Mouse (Mus musculus): ENCODE measurements around the gene Fam20a. TPM values are rescaled to one million over a fixed set of nuclear protein-coding genes. Genes with fewer than 3 reads are reported as not detected.

Gene Fam20a
- polyA plus RNA-seq, 1 experiment from 2014 or later, result 1.3 TPM

GRCm38 (mm10) chr11:109692737-109693136 lies 29.3 kb downstream of the Fam20a start:
- Histone ChIP-seq H3K27me3 (ENCODE audit: control insufficient read depth, insufficient read depth, low read length) (no peaks in the 10 kb centered on the region), H3K4me3 (ENCODE audit: low read depth, low read length) (no peak overlapping the region), H3K9me3 (replicated peaks; ENCODE audit: control insufficient read depth, low read length) (no peaks in the 10 kb centered on the region), H3K9ac (replicated peaks; ENCODE audit: low read length) (no peak overlapping the region), H3K27ac (replicated peaks; ENCODE audit: low read depth, low read length) (no peak overlapping the region), H3K36me3 (replicated peaks; ENCODE audit: control insufficient read depth, insufficient read depth, low read depth, low read length) (no peaks in the 10 kb centered on the region), H3K4me1 (ENCODE audit: control insufficient read depth, insufficient read depth, low read length) (no peaks in the 10 kb centered on the region), H3K4me2 (ENCODE audit: low read depth, low read length) (no peak overlapping the region)
- WGBS, result 25% methylated on average over 3 of the region's 3 CpGs
- ATAC-seq (replicated peaks; ENCODE audit: insufficient number of reproducible peaks, low FRiP score, low TSS enrichment, low read depth) (no peak), DNase-seq (ENCODE audit: low spot score) (no peak)

GRCm38 (mm10) chr11:109689539-109689938 lies 32.5 kb downstream of the Fam20a start:
- Histone ChIP-seq H3K4me1 (ENCODE audit: control insufficient read depth, insufficient read depth, low read length) (no peaks in the 10 kb centered on the region), H3K27me3 (ENCODE audit: control insufficient read depth, insufficient read depth, low read length) (no peaks in the 10 kb centered on the region), H3K27ac (replicated peaks; ENCODE audit: low read depth, low read length) (no peak overlapping the region), H3K4me2 (ENCODE audit: low read depth, low read length) (no peak overlapping the region), H3K4me3 (ENCODE audit: low read depth, low read length) (no peak overlapping the region), H3K9ac (replicated peaks; ENCODE audit: low read length) (no peak overlapping the region), H3K36me3 (replicated peaks; ENCODE audit: control insufficient read depth, insufficient read depth, low read depth, low read length) (no peaks in the 10 kb centered on the region), H3K9me3 (replicated peaks; ENCODE audit: control insufficient read depth, low read length) (no peaks in the 10 kb centered on the region)
- no peak for ATAC-seq (replicated peaks; ENCODE audit: insufficient number of reproducible peaks, low FRiP score, low TSS enrichment, low read depth)
- WGBS, result 93% methylated on average over 4 of the region's 4 CpGs
- DNase-seq (ENCODE audit: low spot score), result no peak

GRCm38 (mm10) chr11:109682221-109682620 lies 39.9 kb downstream of the Fam20a start:
- ATAC-seq (replicated peaks; ENCODE audit: insufficient number of reproducible peaks, low FRiP score, low TSS enrichment, low read depth), result no peak

GRCm38 (mm10) chr11:109681556-109681955 lies 40.5 kb downstream of the Fam20a start:
- no peaks in the 10 kb centered on the region for H3K36me3 ChIP-seq (replicated peaks; ENCODE audit: control insufficient read depth, insufficient read depth, low read depth, low read length)
- H3K4me2 ChIP-seq (ENCODE audit: low read depth, low read length), result no peak overlapping the region
- H3K27me3 ChIP-seq (ENCODE audit: control insufficient read depth, insufficient read depth, low read length), result no peaks in the 10 kb centered on the region
- H3K9ac ChIP-seq (replicated peaks; ENCODE audit: low read length), result no peak overlapping the region
- H3K27ac ChIP-seq (replicated peaks; ENCODE audit: low read depth, low read length), result no peak overlapping the region
- DNase-seq (ENCODE audit: low spot score) (no peak), ATAC-seq (replicated peaks; ENCODE audit: insufficient number of reproducible peaks, low FRiP score, low TSS enrichment, low read depth) (no peak)
- H3K4me1 ChIP-seq (ENCODE audit: control insufficient read depth, insufficient read depth, low read length), result no peaks in the 10 kb centered on the region
- H3K4me3 ChIP-seq (ENCODE audit: low read depth, low read length), result no peak overlapping the region
- no peaks in the 10 kb centered on the region for H3K9me3 ChIP-seq (replicated peaks; ENCODE audit: control insufficient read depth, low read length)
- 84% methylated on average over 3 of the region's 3 CpGs for WGBS

More at GRCm38 (mm10) chr11:109682221-109682620, 39.9 kb downstream of the Fam20a start:
- DNase-seq (ENCODE audit: low spot score), result no peak
- Histone ChIP-seq H3K27ac (replicated peaks; ENCODE audit: low read depth, low read length) (no peak overlapping the region), H3K27me3 (ENCODE audit: control insufficient read depth, insufficient read depth, low read length) (no peaks in the 10 kb centered on the region), H3K36me3 (replicated peaks; ENCODE audit: control insufficient read depth, insufficient read depth, low read depth, low read length) (no peaks in the 10 kb centered on the region), H3K4me3 (ENCODE audit: low read depth, low read length) (no peak overlapping the region), H3K4me2 (ENCODE audit: low read depth, low read length) (no peak overlapping the region), H3K9me3 (replicated peaks; ENCODE audit: control insufficient read depth, low read length) (no peaks in the 10 kb centered on the region), H3K9ac (replicated peaks; ENCODE audit: low read length) (no peak overlapping the region), H3K4me1 (ENCODE audit: control insufficient read depth, insufficient read depth, low read length) (no peaks in the 10 kb centered on the region)
- WGBS, result 92% methylated on average over 6 of the region's 6 CpGs

- no peak overlapping the region for H3K4me3 ChIP-seq (ENCODE audit: low read depth, low read length)
- H3K4me1 ChIP-seq (ENCODE audit: control insufficient read depth, insufficient read depth, low read length), result no peaks in the 10 kb centered on the region
- no peak overlapping the region for H3K4me2 ChIP-seq (ENCODE audit: low read depth, low read length)
- no peak overlapping the region for H3K9ac ChIP-seq (replicated peaks; ENCODE audit: low read length)
- H3K9me3 ChIP-seq (replicated peaks; ENCODE audit: control insufficient read depth, low read length), result no peaks in the 10 kb centered on the region
- H3K27ac ChIP-seq (replicated peaks; ENCODE audit: low read depth, low read length), result no peak overlapping the region
- WGBS, result 78% methylated on average over 9 of the region's 9 CpGs
- H3K36me3 ChIP-seq (replicated peaks; ENCODE audit: control insufficient read depth, insufficient read depth, low read depth, low read length), result no peaks in the 10 kb centered on the region
- no peak for ATAC-seq (replicated peaks; ENCODE audit: insufficient number of reproducible peaks, low FRiP score, low TSS enrichment, low read depth)
- H3K27me3 ChIP-seq (ENCODE audit: control insufficient read depth, insufficient read depth, low read length), result no peaks in the 10 kb centered on the region
- no peak for DNase-seq (ENCODE audit: low spot score)
Observed at GRCm38 (mm10) chr11:109680934-109681333, 41.1 kb downstream of the Fam20a start.

GRCm38 (mm10) chr11:109678291-109678690 lies 43.8 kb downstream of the Fam20a start:
- Histone ChIP-seq H3K4me1 (ENCODE audit: control insufficient read depth, insufficient read depth, low read length) (no peaks in the 10 kb centered on the region), H3K9ac (replicated peaks; ENCODE audit: low read length) (no peak overlapping the region), H3K36me3 (replicated peaks; ENCODE audit: control insufficient read depth, insufficient read depth, low read depth, low read length) (no peaks in the 10 kb centered on the region), H3K27me3 (ENCODE audit: control insufficient read depth, insufficient read depth, low read length) (no peaks in the 10 kb centered on the region), H3K4me3 (ENCODE audit: low read depth, low read length) (no peak overlapping the region), H3K4me2 (ENCODE audit: low read depth, low read length) (no peak overlapping the region), H3K27ac (replicated peaks; ENCODE audit: low read depth, low read length) (no peak overlapping the region), H3K9me3 (replicated peaks; ENCODE audit: control insufficient read depth, low read length) (no peaks in the 10 kb centered on the region)
- ATAC-seq (replicated peaks; ENCODE audit: insufficient number of reproducible peaks, low FRiP score, low TSS enrichment, low read depth), result no peak
- 77% methylated on average over 12 of the region's 12 CpGs for WGBS
- no peak for DNase-seq (ENCODE audit: low spot score)

GRCm38 (mm10) chr11:109676621-109677373 lies 45.3 kb downstream of the Fam20a start:
- no peak overlapping the region for H3K27ac ChIP-seq (replicated peaks; ENCODE audit: low read depth, low read length)
- H3K4me1 ChIP-seq (ENCODE audit: control insufficient read depth, insufficient read depth, low read length), result no peaks in the 10 kb centered on the region
- H3K27me3 ChIP-seq (ENCODE audit: control insufficient read depth, insufficient read depth, low read length), result no peaks in the 10 kb centered on the region
- ATAC-seq (replicated peaks; ENCODE audit: insufficient number of reproducible peaks, low FRiP score, low TSS enrichment, low read depth) (no peak), DNase-seq (ENCODE audit: low spot score) (no peak)
- no peaks in the 10 kb centered on the region for H3K36me3 ChIP-seq (replicated peaks; ENCODE audit: control insufficient read depth, insufficient read depth, low read depth, low read length)
- 62% methylated on average over 11 of the region's 12 CpGs for WGBS
- H3K9ac ChIP-seq (replicated peaks; ENCODE audit: low read length), result no peak overlapping the region
- H3K4me3 ChIP-seq (ENCODE audit: low read depth, low read length), result no peak overlapping the region
- H3K4me2 ChIP-seq (ENCODE audit: low read depth, low read length), result no peak overlapping the region
- no peaks in the 10 kb centered on the region for H3K9me3 ChIP-seq (replicated peaks; ENCODE audit: control insufficient read depth, low read length)

GRCm38 (mm10) chr11:109675771-109676170 lies 46.3 kb downstream of the Fam20a start:
- no peaks in the 10 kb centered on the region for H3K4me1 ChIP-seq (ENCODE audit: control insufficient read depth, insufficient read depth, low read length)
- H3K36me3 ChIP-seq (replicated peaks; ENCODE audit: control insufficient read depth, insufficient read depth, low read depth, low read length), result no peaks in the 10 kb centered on the region
- no peak overlapping the region for H3K27ac ChIP-seq (replicated peaks; ENCODE audit: low read depth, low read length)
- ATAC-seq (replicated peaks; ENCODE audit: insufficient number of reproducible peaks, low FRiP score, low TSS enrichment, low read depth) (no peak), DNase-seq (ENCODE audit: low spot score) (no peak)
- no peaks in the 10 kb centered on the region for H3K9me3 ChIP-seq (replicated peaks; ENCODE audit: control insufficient read depth, low read length)
- no peak overlapping the region for H3K9ac ChIP-seq (replicated peaks; ENCODE audit: low read length)
- no peak overlapping the region for H3K4me3 ChIP-seq (ENCODE audit: low read depth, low read length)
- WGBS, result 89% methylated on average over 9 of the region's 9 CpGs
- H3K4me2 ChIP-seq (ENCODE audit: low read depth, low read length), result no peak overlapping the region
- no peaks in the 10 kb centered on the region for H3K27me3 ChIP-seq (ENCODE audit: control insufficient read depth, insufficient read depth, low read length)
